ENCODE assay signal across 8 mouse cellular contexts in the genomic region with DNA sequence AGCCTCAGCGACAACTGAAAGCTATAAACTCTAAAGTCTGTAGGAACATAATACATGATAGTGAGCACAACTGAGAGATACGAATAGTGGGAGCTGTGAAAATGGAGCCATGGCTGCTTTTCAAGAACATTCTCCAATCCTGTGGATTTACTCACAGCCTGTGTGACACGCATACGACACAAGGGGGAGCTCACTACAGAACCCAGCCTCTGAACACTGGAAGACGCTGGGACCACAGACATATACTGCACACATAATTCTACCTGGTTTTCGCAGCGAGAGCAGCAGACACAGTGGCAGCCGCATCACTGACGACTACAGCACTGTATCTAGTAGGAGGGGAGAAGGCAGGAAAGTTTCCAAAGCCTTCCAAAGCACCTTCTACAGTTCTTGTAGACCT.
DNase-seq lines count a peak whose midpoint lies in the region; ATAC-seq and TF ChIP-seq lines count a peak whose summit lies in the region.

No protein-coding gene starts in this region.

- peaks cover 1% of the 10 kb centered on the region; the same call in 1 of the 2 replicates for H3K27me3 ChIP-seq in embryonic facial prominence, embryonic 13.5 days
- no peaks in the 10 kb centered on the region for H3K27me3 ChIP-seq in heart, embryonic 14.5 days (ENCODE audit: control insufficient read depth, insufficient read depth, low read length)
- no peaks in the 10 kb centered on the region for H3K27me3 ChIP-seq in liver, embryonic 12.5 days (replicated peaks)
- no peaks in the 10 kb centered on the region for H3K27me3 ChIP-seq in stomach, postnatal 0 days (ENCODE audit: control insufficient read depth, insufficient read depth, low read length)

- no peak overlapping the region for H3K27ac ChIP-seq in embryonic facial prominence, embryonic 13.5 days
- no peak overlapping the region; a peak in 1 of 4 replicates for H3K27ac ChIP-seq in heart, embryonic 14.5 days (replicated peaks in 1 of 2; ENCODE audit: control insufficient read depth in 1 of 2, insufficient read depth in 1 of 2, low read depth in 2 of 2, low read length in 2 of 2)
- no peak overlapping the region for H3K27ac ChIP-seq in liver, embryonic 12.5 days
- H3K27ac ChIP-seq in stomach, postnatal 0 days (replicated peaks) = no peak overlapping the region

- peak; percentile 62 for DNase-seq in CD4-positive helper T cell, adult 2 months (ENCODE audit: low read depth, low spot score)
- DNase-seq in adrenal gland, postnatal 25 days = peak; percentile 43
- DNase-seq in kidney, postnatal 14 days = peak; percentile 62
- DNase-seq in naive thymus-derived CD4-positive, alpha-beta T cell, adult 2 months (ENCODE audit: low read depth) = peak; percentile 72
- DNase-seq in stomach, postnatal 0 days (ENCODE audit: low spot score) = peak; percentile 69

- peak overlapping the region; percentile 40 for H3K4me2 ChIP-seq in embryonic facial prominence, embryonic 13.5 days
- H3K4me2 ChIP-seq in heart, embryonic 14.5 days (ENCODE audit: low read length) = peak overlapping the region; percentile 43
- peak overlapping the region; percentile 41 for H3K4me2 ChIP-seq in liver, embryonic 12.5 days
- H3K4me2 ChIP-seq in stomach, postnatal 0 days (replicated peaks; ENCODE audit: low read depth) = peak overlapping the region; percentile 31

- peaks cover 7% of the 10 kb centered on the region; the same call in 1 of the 2 replicates for H3K4me1 ChIP-seq in embryonic facial prominence, embryonic 13.5 days
- peaks cover 11 to 29% of the 10 kb centered on the region in 2 experiments for H3K4me1 ChIP-seq in heart, embryonic 14.5 days (ENCODE audit: control insufficient read depth in 2 of 2, insufficient read depth in 2 of 2, low read length in 2 of 2)
- H3K4me1 ChIP-seq in liver, embryonic 12.5 days = peaks cover 17% of the 10 kb centered on the region
- H3K4me1 ChIP-seq in stomach, postnatal 0 days (replicated peaks; ENCODE audit: control insufficient read depth, insufficient read depth) = no peaks in the 10 kb centered on the region

- TF ChIP-seq CTCF in stomach, postnatal 0 days (IDR thresholded peaks at IDR 0.05; ENCODE audit: low read depth) = peak; percentile 87

- no peaks in the 10 kb centered on the region for H3K9me3 ChIP-seq in embryonic facial prominence, embryonic 13.5 days
- no peaks in the 10 kb centered on the region for H3K9me3 ChIP-seq in heart, embryonic 14.5 days (ENCODE audit: control insufficient read depth, low read length)
- H3K9me3 ChIP-seq in liver, embryonic 12.5 days (replicated peaks) = no peaks in the 10 kb centered on the region
- no peaks in the 10 kb centered on the region for H3K9me3 ChIP-seq in stomach, postnatal 0 days (ENCODE audit: control insufficient read depth, low read length)

- no peak overlapping the region for H3K9ac ChIP-seq in embryonic facial prominence, embryonic 13.5 days
- peak overlapping the region; percentile 21; the same call in 1 of the 2 replicates for H3K9ac ChIP-seq in heart, embryonic 14.5 days (ENCODE audit: low read length)
- no peak overlapping the region for H3K9ac ChIP-seq in liver, embryonic 12.5 days
- no peak overlapping the region for H3K9ac ChIP-seq in stomach, postnatal 0 days (ENCODE audit: low read length)

- no peaks in the 10 kb centered on the region for H3K36me3 ChIP-seq in embryonic facial prominence, embryonic 13.5 days
- peaks cover 15% of the 10 kb centered on the region for H3K36me3 ChIP-seq in heart, embryonic 14.5 days (ENCODE audit: control insufficient read depth, insufficient read depth, low read length)
- H3K36me3 ChIP-seq in liver, embryonic 12.5 days = peaks cover 6% of the 10 kb centered on the region
- H3K36me3 ChIP-seq in stomach, postnatal 0 days (ENCODE audit: control insufficient read depth, insufficient read depth, low read length) = no peaks in the 10 kb centered on the region

- no peak for ATAC-seq in embryonic facial prominence, embryonic 13.5 days (ENCODE audit: insufficient number of reproducible peaks, insufficient read depth, low FRiP score, low TSS enrichment, low read depth)
- peak; percentile 67 for ATAC-seq in heart, embryonic 14.5 days (ENCODE audit: insufficient number of reproducible peaks, insufficient read depth, low FRiP score, low read depth)
- ATAC-seq in liver, embryonic 12.5 days = peak; percentile 43; the same call in 1 of the 2 replicates
- peak; percentile 79 for ATAC-seq in stomach, postnatal 0 days (ENCODE audit: low FRiP score, low TSS enrichment)

- WGBS in embryonic facial prominence, embryonic 13.5 days = 42% methylated on average over 9 of the region's 9 CpGs
- WGBS in heart, embryonic 14.5 days = 39% methylated on average over 9 of the region's 9 CpGs
- 42% methylated on average over 9 of the region's 9 CpGs for WGBS in liver, embryonic 12.5 days (ENCODE audit: insufficient replicate concordance)
- WGBS in stomach, postnatal 0 days = 31% methylated on average over 9 of the region's 9 CpGs

- peak overlapping the region; percentile 23; the same call in 1 of the 2 replicates for H3K4me3 ChIP-seq in embryonic facial prominence, embryonic 13.5 days
- no peak overlapping the region; a peak in 1 of 4 replicates for H3K4me3 ChIP-seq in heart, embryonic 14.5 days (ENCODE audit: control insufficient read depth in 1 of 2, insufficient read depth in 1 of 2, low read depth in 1 of 2, low read length in 2 of 2)
- peak overlapping the region; percentile 32 for H3K4me3 ChIP-seq in liver, embryonic 12.5 days
- peak overlapping the region; percentile 5; the same call in 1 of the 2 replicates for H3K4me3 ChIP-seq in stomach, postnatal 0 days (ENCODE audit: low read depth, low read length)

- no peak for TF ChIP-seq EP300 in stomach, postnatal 0 days (optimal IDR thresholded peaks at IDR 0.05)

Comparison
In these comparisons a context has a peak if more than half of its experiments do, and no peak if none do; other contexts are left out.
1. H3K4me3 ChIP-seq: peak in embryonic facial prominence, embryonic 13.5 days (single experiment), liver, embryonic 12.5 days (single experiment) and stomach, postnatal 0 days (single experiment); none in heart, embryonic 14.5 days (0 of 2).
2. Peak in every context shown above with its lines, with median percentiles within 50 percentile points of each other: DNase-seq and H3K4me2 ChIP-seq.